Mouse (Mus musculus) hematopoietic stem cell, adult 5-6 weeks (primary cell): ENCODE data around the gene Prkn. TPM values are rescaled to one million over a fixed set of nuclear protein-coding genes. Genes with fewer than 3 reads are reported as not detected.
"Not testable (repeated sequence)": the region's sequence is repeated elsewhere in the genome, so short reads cannot be mapped to it uniquely, and the experiment has no call there.

Experiments used
- ATAC-seq, 2 experiments: fragments of 125-278 bp in 1 of 2; replicated peaks in 1 of 2; 2 replicates each; pipeline ENCODE4 v1.8.0; 2016 to 2017; ENCODE audit warnings: inconsistent platforms in 2 of 2, mild to moderate bottlenecking in 2 of 2, moderate number of reproducible peaks in 2 of 2, low read depth in 1 of 2, moderate TSS enrichment in 1 of 2; ENCODE audit not compliant: low FRiP score in 2 of 2, poor library complexity in 2 of 2, severe bottlenecking in 2 of 2, insufficient read depth in 1 of 2, low TSS enrichment in 1 of 2
- total RNA-seq: library from RNA; stranded (forward); fragments of 172-1452, 232-1000 nt; gene quantifications from 2 replicates; pipeline ENCODE4 v1.2.3, GENCODE M21; 2017

Prkn gene
- total RNA-seq, 1 experiment from 2014 or later, result 5.0 TPM

GRCm38 (mm10) chr17:11209063-11209462 lies 368.9 kb downstream of the Prkn start:
- ATAC-seq, result not testable (repeated sequence)

DNA sequence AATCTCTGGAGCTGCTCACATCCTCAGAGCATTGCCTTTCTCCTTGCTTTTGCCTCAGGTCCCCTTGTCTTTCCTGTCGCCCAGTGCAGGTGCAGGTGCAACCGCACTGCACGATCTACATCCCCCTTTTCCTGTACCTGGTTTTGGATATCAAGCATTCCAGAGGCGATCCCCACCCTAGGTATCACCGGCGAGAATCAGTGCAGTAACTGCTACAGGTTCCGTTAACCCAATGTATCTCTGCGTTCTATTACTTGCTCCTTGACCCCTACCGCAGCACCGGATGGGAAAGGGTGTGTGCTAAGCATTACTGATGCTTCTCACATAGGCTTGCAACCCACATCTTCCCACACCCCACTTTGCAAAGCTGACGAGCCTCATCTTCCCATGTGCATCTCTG lies 370.8 kb downstream of the Prkn start:
- ATAC-seq, result no peak

DNA sequence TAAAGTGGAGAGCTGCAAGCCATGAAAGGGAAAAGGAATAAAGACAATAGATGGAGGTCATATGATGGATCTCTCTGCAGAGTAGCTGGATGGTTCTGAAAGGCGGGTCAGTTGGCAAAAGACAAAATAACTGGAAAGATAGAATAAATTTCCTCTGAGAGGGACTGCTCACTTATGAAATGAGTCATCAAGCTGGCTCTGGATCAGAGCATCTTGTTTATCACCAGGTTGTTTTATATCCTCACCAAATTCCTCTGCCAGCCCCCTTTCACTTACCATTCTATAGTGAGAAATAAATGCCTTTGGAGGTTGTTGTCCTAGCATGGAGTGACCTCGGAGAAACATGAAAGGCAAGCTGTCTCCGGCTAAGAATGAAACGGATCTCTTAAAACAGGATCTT lies 371.4 kb downstream of the Prkn start:
- ATAC-seq, result no peak

DNA sequence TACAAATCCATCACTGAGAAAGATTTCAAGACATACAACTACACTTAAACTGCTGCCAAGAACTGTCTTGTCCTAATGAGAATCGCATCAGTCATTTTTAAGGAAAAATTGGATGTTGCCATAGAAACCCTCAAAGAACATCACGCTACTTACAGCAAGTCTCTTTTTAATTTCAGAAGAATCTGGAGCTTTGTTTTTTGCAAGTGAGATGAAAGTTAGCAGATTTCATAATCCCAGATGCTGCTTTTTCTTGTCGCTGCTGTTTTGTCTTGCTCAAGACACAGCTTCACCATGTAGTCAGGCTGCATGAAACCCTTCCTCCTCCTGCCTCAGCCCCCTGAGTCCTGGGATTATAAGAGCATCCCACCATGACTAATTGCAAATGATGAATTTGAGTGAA lies 373.5 kb downstream of the Prkn start:
- ATAC-seq, result no peak

DNA sequence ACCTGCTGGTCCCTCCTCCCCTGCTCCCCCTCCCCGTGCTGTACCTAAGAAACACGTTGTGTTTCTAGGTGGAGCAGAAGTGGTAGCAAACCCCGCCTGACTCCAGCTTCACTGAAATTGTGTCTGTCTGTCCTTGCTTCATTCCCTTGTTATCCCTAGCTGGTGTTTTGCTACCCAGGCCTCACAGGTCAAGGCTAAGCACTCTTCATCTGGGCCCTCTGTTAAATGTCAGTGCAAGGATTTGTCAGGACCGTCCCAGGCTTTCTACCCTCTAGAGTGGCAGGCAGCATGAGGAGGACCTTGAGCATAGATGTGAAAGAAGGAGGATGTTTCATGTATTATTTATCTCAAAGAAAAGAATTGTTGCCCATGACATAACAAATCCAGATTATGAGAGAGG lies 388.8 kb downstream of the Prkn start:
- ATAC-seq, result no peak

- ATAC-seq, result no peak
These were observed 389.2 kb downstream of the Prkn start for GRCm38 (mm10) chr17:11229426-11229825.

DNA sequence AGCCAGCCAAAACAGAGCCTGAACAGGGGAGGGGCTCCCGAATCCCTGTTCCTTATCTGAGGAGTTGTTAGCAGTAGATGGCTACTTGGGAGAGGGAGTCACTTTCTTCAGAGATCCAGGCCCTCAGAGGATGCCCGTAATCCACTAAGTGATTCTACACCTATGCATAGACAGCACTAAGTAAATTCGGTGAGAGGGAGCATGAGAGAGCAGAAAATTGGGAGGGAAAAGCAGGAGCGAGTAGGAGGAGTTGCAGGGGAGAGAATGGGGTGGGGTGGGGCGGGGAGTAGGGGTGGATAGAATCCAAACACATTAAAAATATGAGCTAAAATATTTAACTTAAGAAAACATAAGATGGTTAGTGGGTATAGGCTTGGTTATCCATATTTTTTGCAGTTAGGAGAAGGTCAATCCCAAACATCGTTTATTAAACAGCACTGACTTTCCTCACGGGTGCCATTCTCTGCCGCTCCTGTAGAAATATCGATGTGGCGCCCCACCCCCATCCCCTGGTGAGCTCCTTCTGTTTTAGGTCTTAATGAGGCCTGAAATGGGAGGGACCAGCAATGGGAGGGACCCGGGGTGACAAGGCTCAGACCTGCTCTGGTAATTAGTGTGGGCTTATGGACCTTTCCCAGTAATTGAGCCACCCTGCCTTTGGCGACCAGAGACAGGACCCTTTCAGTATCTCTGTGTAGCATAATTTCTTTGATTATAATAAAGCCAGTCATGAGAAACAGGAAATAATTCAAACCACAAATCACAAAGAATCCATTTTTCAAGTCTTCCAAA lies 390.6 kb downstream of the Prkn start:
- ATAC-seq, result no peak

GRCm38 (mm10) chr17:11235273-11235672 lies 395.1 kb downstream of the Prkn start:
- no peak for ATAC-seq

DNA sequence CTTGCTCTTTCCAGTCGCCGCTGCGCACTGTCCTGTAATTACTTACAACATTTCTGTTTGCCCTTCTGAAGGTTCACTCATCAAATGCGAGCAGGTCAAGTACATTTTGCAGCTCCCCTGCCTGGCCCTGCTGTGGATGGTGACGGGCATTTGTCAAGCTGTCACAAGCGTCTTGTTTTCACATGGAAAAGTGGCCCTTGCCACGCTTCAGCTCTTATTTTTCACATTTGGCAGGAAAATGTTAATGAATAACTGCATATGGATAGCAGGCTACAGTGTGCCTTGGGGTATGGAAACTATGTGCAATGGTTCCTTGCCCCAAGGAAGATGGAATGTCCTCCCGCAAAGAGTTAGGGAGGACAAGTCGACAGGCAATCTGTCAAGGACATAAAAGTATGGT lies 404.9 kb downstream of the Prkn start:
- no peak for ATAC-seq

DNA sequence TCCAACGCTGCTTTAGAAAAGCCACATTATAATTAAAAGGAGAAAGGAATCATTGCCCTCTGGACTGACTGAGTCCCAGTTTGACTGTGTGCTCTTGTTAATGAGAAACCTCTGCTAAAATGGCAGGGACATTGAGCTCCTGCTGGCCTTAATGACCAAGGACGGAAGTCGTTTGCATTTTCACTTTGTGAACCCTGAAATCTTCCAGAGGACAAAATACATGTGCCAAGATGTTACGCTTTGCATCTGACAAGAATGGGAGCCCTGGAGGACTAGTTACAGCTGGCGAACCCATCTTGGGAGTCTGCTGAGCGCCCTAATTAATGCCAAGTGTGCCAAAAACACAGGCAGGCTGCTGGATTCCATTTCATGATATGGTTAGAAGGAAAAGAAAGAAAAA lies 409.0 kb downstream of the Prkn start:
- ATAC-seq, result no peak

DNA sequence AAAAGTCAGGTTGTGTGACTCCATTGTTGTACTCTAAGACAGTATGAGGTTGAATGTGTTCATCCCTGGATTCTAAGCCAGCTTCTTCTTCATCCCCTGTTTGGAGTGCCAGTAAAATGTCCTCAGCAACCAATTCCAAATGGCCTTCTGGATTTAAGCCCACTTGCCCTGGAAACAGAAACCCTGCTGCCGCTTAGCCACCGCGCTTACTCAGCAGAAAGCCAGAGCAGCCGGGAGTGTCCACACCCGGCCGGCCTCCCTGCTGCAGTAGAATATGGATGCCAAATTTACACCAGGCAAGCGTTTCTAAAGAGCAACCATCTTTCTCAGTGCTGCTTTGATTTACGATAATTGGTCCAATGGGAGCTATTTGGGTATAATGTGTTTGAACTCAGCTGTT lies 420.5 kb downstream of the Prkn start:
- ATAC-seq, result no peak

- no peak for ATAC-seq
These were observed 421.5 kb downstream of the Prkn start for GRCm38 (mm10) chr17:11261679-11262078.

- no peak for ATAC-seq
These were observed 427.8 kb downstream of the Prkn start for GRCm38 (mm10) chr17:11267951-11268350.

- no peak for ATAC-seq
These were observed 430.0 kb downstream of the Prkn start for GRCm38 (mm10) chr17:11270179-11270578.

DNA sequence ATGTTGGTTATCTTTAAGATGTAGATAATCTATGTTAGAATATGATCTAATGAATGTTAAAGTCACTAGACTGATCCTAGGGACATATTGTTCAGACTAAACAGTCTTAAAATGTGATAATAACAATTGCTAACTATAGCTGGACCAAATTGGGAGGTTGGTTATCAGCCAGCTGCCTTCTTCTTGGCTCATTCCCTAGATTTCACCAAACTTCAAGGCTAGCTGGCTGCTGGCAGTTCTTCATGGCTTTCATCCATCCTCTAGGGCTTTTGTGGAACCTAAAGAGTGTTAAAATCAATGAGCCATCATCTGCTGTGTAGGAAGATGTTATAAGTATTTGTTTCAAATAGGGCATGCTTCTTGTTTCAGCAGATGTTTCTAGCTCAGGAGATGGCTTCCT lies 431.7 kb downstream of the Prkn start:
- ATAC-seq, result no peak

DNA sequence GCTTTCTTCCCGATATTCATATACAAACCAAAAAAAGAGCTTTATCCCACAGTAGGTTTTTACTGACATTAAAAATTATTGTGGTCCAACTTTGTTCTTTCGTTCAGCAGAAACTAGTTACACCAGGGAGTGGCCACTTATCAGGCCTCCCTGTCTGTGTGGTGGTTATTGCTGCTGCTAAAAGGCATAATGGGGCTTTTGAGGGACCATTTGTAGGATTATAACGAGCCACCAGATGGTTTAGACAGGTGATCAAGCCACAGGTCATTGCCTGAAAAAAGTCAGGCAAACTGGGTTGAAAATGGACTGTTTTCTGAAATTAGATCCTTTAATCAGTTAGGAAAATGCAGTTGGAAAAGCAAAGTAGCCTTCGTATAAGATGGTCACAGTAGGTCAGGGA lies 444.1 kb downstream of the Prkn start:
- no peak for ATAC-seq

DNA sequence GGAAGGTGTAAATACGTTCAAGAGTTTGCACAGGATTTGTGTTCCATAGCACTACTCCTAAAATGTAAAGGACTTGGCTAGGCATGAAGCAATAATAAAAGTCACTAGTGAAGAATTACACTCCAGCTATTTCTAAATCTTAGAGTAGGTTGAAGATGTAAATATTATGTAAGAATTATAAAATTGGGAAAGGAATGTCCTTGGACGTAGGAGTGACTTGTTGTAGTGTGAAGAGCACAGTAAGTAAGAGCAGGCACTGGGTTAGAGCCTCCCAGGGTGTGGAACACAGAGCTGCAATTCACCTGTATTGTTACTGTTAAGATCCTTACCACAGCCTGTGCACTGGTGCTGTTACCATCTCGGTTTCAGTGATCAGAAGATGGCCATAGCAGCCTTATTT lies 450.0 kb downstream of the Prkn start:
- ATAC-seq, result no peak

GRCm38 (mm10) chr17:11303116-11303515 lies 462.9 kb downstream of the Prkn start:
- ATAC-seq, result no peak

- ATAC-seq, result no peak
These were observed 469.7 kb downstream of the Prkn start for GRCm38 (mm10) chr17:11309843-11310242.
